ENCODE assay signal across 22 mouse cellular contexts in the genomic region with DNA sequence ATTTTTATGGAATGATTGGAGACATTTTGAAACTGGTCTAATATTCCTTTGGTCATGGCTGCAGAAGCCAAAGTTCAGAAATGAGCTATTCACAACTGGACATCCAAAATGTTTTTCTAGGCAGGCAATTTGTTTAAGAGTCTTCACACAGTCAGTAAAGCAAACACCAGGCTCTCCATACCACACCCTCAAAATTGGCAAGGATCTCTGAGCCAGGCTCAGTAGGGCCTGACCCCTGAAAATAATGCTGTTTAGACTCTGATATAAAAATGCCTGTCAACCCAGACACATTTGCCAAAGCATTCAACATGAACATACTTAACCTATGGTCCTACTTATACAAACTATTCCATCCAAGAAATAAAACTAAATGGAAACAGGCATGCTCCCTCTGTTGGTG.
"Had no signal": no experiment of that assay in that cellular context is flagged by ENCODE, and none has a peak within 500 bp of the region (broad histone marks: within the 10 kb centered on the region; RNA-seq: fewer than 3 reads in every experiment).

No protein-coding gene starts in this region.

- H3K4me3 ChIP-seq: heart, embryonic 10.5 days; heart, embryonic 12.5 days; hindbrain, embryonic 13.5 days; hindbrain, embryonic 15.5 days; limb, embryonic 12.5 days; limb, embryonic 15.5 days; liver, embryonic 13.5 days; liver, embryonic 15.5 days had no signal

- H3K4me1 ChIP-seq: heart, embryonic 10.5 days; heart, embryonic 12.5 days; hindbrain, embryonic 13.5 days; hindbrain, embryonic 15.5 days; limb, embryonic 12.5 days; limb, embryonic 15.5 days; liver, embryonic 13.5 days; liver, embryonic 15.5 days had no signal

- ATAC-seq: hindbrain, postnatal 0 days; intestine, embryonic 16.5 days; liver, postnatal 0 days had no signal

- H3K36me3 ChIP-seq: heart, embryonic 10.5 days; heart, embryonic 12.5 days; hindbrain, embryonic 13.5 days; hindbrain, embryonic 15.5 days; limb, embryonic 12.5 days; limb, embryonic 15.5 days; liver, embryonic 13.5 days; liver, embryonic 15.5 days had no signal

- H3K9me3 ChIP-seq: heart, embryonic 10.5 days; heart, embryonic 12.5 days; hindbrain, embryonic 13.5 days; hindbrain, embryonic 15.5 days; limb, embryonic 12.5 days; limb, embryonic 15.5 days; liver, embryonic 13.5 days; liver, embryonic 15.5 days had no signal

- DNase-seq: gastrocnemius, postnatal 14 days; gastrocnemius, postnatal 36 days; heart, adult 18-20 months; heart, postnatal 10 days; kidney, adult 11 months; kidney, adult 8-10 months; kidney, postnatal 14 days; layer of hippocampus, adult 9-11 months; layer of hippocampus, postnatal 36 days; left cerebral cortex, postnatal 4 days; liver, embryonic 13.5 days; liver, postnatal 0 days; lung, adult 2 months had no signal

- H3K27ac ChIP-seq: heart, embryonic 10.5 days; hindbrain, embryonic 13.5 days; hindbrain, embryonic 15.5 days; hindbrain, postnatal 0 days; limb, embryonic 12.5 days; limb, embryonic 15.5 days; liver, embryonic 13.5 days; liver, embryonic 15.5 days had no signal

- H3K4me2 ChIP-seq: heart, embryonic 12.5 days; hindbrain, embryonic 13.5 days; hindbrain, embryonic 15.5 days; limb, embryonic 12.5 days; limb, embryonic 15.5 days; liver, embryonic 13.5 days; liver, embryonic 15.5 days had no signal

- H3K27me3 ChIP-seq: heart, embryonic 12.5 days; hindbrain, embryonic 13.5 days; hindbrain, embryonic 15.5 days; limb, embryonic 12.5 days; limb, embryonic 15.5 days; liver, embryonic 13.5 days; liver, embryonic 15.5 days had no signal

- H3K9ac ChIP-seq: heart, embryonic 12.5 days; hindbrain, embryonic 13.5 days; hindbrain, embryonic 15.5 days; limb, embryonic 12.5 days; limb, embryonic 15.5 days; liver, embryonic 13.5 days; liver, embryonic 15.5 days; liver, postnatal 0 days had no signal
